Mouse (Mus musculus): ENCODE results near the gene Tcf23. TPM values are rescaled to one million over a fixed set of nuclear protein-coding genes. Genes with fewer than 3 reads are reported as not detected.
A peak's percentile ranks its signal among the peaks of the same experiment; 100 is the strongest.

Tcf23 gene
- total RNA-seq, 4 experiments from 2014 or later = 0.14 to 0.28 (median 0.22) TPM

DNA sequence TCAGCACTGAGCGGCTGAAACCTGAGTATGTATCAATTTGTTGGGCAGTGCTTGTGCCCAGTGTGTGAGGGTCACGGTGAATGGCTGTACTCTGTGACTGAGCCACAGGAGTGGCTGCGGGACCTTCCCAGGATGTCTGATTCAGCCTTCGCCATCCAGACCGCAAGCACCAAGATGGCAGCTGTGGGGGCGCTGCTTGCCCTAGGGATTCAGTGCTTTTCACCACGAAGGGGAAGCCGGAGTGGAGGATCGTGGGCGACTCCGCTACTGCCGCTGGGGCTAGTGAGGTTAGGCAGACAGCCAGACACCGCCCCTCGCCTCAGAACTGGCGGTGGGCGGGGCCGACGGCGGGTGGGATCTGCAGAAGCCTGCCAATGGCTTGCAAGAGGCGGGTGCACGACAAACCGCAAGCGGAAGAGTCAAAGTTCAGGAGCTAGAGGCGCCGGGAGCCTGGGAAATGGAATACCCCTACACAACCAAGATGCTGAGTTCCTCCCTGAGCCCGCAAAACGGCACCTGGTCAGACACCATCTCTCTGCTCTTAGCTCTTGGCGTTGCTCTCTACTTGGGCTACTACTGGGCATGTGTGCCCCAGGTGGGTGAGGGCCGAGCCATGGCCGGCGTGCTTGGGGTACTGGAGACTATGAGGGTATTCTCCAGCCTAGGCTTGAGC, 18.7 kb upstream of the Tcf23 start:
- DNase-seq (ENCODE audit: low spot score in 2 of 2) = peak; percentile 90

DNA sequence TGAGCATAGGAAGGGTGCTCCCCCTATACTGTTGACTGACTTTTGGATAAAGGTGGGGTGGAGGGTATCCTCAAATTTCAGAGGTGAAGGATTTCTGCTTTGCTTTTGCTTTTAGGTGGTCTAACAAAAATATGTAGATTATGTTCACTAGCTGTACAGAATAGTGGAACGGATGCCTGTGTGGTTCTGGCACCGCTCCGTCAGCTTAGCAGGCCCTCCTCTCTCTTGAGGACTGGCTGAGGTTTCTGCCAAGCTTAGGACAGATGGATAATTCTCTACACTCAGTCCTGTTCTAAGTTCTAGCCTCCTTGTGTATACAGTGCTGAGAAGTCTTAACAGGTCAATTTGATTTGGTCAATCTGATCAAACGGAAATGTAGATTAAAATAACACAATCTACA, 18.0 kb upstream of the Tcf23 start:
- DNase-seq (ENCODE audit: low spot score in 2 of 2) = no peak

DNA sequence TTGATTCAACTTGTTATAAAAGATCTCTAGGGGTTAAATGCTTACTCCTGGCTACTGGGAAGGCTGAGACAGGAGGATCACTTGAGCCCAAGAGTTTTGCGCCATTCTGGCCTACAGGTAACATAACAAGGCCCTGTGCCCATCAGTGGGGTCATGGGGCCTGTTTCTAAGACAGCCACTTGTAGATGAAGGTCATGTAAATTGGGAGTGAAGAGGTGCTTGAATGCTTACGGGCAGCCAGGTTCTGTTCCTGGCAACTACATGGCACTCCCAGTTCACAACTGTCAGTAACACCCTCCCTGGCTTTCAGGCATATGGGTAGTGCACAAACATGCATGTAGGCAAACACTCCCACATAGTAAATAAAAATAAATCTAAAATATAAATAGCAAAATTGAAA, 17.5 kb upstream of the Tcf23 start:
- DNase-seq (ENCODE audit: low spot score in 2 of 2) = no peak

DNA sequence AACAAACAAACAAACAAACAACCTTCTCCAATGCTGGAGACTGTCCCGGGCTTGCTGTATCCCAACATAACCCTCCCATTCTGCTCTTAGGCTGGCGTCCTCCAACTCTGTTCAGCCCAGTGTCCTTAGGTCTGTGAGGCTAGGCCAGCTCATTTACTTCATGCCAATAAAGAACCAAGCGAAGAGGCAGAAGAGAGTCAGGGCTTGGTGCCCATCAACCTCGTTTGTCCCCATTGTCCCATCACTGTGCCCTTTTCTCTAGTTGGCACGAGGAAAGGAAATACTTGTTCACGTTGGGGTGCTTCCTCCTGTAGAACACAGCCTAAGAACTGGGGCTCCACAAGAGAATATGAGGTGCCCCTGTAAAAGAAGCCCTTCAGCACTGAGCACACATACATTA, 16.8 kb upstream of the Tcf23 start:
- no peak for DNase-seq (ENCODE audit: low spot score in 2 of 2)

DNA sequence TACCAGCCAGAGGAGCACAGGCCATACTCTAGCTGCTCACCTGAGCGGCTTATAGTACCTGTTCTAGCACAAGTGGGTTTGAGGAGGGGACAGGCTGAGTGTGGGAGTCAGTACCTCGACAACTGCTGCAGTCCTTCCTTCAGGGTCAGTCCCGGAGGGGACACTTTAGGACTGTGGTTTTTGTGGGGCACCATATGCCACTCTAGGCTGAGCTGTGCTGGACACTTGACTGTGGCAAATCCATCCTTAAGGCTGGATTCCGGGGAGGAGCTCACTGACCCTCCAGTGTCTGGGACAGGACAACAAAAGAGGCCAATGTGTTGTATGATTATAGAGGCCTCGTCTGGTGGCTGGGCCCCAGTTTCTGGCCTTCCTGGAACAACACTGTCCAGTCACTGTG, 15.9 kb upstream of the Tcf23 start:
- DNase-seq (ENCODE audit: low spot score in 2 of 2) = no peak

GRCm38 (mm10) chr5:30954065-30954464, 14.4 kb upstream of the Tcf23 start:
- DNase-seq (ENCODE audit: low spot score in 2 of 2) = no peak

GRCm38 (mm10) chr5:30954556-30954955, 13.9 kb upstream of the Tcf23 start:
- no peak for DNase-seq (ENCODE audit: low spot score in 2 of 2)

GRCm38 (mm10) chr5:30955751-30956150, 12.7 kb upstream of the Tcf23 start:
- DNase-seq (ENCODE audit: low spot score in 2 of 2) = no peak

- no peak for DNase-seq (ENCODE audit: low spot score in 2 of 2)
Measured at GRCm38 (mm10) chr5:30957891-30958290, 10.6 kb upstream of the Tcf23 start.

DNA sequence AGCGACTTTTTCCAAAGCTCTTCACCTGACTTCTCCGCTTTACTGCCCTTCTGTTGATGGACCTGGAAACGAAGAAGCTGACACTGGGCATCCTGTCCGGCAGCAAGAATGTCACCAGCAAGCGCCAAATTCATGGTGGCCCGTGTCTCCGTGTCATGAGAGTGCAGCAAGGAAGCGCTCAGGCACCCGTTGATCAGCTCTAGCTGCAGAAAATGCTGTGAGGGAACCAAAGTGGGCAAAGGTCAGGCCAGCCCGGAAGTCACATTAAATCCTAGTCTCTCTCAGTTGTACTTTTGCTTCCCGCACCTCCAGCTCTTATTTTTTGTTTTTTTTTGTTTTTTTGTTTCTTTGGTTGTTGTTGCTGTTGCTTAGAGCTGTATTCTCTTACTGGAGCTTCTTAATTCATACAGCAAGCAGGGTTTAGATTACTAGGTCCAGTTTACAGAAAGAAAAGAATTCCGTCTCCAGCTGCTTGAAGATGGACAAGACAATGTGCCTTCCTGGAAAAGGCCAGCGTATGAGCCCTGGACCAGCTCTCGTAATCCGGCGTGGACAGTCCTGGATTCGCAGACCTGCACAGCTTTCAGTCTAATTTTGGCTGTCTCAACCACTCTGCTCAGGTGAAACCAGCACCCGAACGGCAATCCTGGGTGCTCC, 9.1 kb upstream of the Tcf23 start:
- no peak for DNase-seq (ENCODE audit: low spot score in 2 of 2)

GRCm38 (mm10) chr5:30959966-30960501, 8.4 kb upstream of the Tcf23 start, which contains the start of gene Preb:
Gene Preb (minus strand): TSS chr5:30960361.
- DNase-seq (ENCODE audit: low spot score in 2 of 2) = peak; percentile 97 to 99

DNA sequence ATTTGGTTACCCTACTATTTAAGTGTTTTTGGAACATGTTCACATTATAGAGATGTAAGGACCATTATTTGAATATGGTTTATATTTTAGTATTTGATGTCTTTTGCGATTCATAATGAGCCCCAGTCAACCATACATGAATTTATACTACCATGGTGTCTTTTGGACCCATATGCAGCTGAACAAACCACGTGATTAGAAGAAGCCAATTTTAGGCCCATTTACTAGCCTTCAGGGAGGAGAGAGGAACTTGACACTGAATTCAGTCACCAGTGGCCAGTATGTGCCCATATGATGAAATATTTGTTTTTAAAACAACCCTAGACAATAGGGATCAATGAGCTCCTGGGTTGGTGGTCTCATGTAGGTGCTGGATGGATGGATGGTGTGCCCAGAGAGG, 7.6 kb upstream of the Tcf23 start:
- DNase-seq (ENCODE audit: low spot score in 2 of 2) = no peak

- no peak for DNase-seq (ENCODE audit: low spot score in 2 of 2)
Measured at GRCm38 (mm10) chr5:30961545-30962505, 6.6 kb upstream of the Tcf23 start.

DNA sequence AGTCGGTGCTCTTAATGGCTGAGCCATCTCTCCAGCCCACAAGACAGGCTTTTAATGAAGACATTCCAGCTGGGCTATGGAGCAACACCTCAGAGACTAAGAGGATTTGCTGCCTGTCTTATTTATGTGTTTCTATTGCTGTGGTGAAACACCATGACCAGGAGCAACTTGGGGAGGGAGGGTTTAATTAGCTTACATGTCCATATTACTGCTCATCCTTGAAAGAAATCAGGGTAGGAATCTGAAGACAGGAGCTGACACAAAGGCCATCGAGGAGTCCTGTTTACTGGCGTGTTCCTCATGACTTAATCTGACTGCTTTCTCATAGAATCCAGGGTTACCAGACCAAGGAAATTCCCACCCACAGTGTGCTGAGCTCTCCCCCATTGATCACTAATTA, 4.5 kb upstream of the Tcf23 start:
- DNase-seq (ENCODE audit: low spot score in 2 of 2) = no peak

- DNase-seq (ENCODE audit: low spot score in 2 of 2) = no peak
Measured at GRCm38 (mm10) chr5:30966189-30966588, 2.3 kb upstream of the Tcf23 start.

DNA sequence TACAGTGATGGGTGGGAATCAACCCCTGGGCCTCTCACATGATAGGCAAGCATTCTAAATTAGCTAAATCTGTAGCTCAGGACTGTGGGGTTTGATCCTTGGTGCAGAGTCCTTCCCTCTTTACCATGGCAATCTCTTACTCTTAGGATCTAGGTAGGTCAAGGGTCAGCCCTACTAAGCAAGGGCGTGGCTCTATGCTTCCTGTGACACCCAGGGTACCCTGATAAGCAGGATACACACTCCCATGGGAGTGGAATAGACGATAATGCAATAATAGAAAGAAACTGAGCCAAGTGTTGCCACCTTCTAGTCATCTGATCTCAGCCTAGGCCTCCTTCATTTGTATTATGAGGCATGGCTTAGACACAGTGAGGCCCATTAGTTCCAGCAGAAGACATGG, 978 bp downstream of the Tcf23 start:
- no peak for DNase-seq (ENCODE audit: low spot score in 2 of 2)

DNA sequence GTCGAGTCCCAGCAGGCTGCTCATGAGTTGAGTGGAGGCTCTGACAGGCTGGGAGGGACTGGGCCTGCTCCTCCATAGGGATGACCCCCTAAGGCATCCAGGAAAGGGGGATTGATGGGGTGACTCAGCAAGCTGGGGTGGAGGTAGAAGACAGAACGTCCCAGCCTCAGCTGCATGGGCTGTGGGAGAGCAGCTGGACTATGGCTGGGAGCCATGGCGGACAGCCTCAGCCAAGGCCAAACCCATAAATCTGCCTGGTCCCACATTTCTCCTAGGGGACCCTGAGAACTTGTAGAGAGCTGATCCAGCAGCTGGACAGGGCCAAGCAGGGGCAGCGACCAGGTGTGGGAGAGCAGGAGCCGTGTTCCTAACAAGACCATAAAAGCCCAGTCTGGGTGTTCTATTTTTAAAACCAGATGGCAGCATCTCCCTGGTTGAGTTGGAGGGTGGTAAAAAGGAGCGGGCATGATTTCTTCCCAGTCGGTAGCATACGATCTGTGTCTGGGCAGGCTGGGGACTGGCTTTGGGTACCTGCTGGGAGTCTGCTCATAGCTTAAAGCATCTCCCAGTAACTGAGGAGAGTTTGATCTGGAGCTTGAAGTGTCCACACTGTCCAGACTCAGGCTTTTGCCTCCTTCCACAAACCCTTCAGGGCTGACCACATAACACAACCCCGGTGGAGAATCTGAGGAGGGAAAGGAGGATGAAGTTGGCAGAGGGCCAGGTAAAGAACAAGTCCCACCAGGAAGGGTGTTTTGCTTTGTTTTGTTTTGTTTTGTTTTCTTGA, 6.6 kb downstream of the Tcf23 start:
- no peak for DNase-seq (ENCODE audit: low spot score in 2 of 2)

DNA sequence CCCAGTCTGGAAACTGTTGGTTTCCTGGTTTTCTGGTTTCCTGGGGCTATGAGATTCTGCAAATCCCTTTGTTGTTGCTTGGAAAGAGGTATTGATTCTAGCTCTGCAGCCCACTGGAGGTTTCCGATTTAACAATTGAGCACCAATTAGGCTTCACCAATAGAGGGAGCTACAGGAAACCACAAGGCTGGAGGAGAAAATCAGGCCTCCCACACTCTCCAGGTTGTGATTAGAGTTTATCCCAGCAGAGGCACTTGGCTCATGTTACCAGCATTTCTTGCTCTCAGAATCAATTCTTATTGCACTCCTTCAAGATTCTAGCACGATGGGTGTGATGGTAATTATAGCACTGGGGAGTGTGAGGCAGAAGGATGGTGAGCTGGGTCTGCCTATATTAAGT, 13.9 kb downstream of the Tcf23 start:
- peak in 1 of 2 experiments; percentile 34 for DNase-seq (ENCODE audit: low spot score in 2 of 2)

DNA sequence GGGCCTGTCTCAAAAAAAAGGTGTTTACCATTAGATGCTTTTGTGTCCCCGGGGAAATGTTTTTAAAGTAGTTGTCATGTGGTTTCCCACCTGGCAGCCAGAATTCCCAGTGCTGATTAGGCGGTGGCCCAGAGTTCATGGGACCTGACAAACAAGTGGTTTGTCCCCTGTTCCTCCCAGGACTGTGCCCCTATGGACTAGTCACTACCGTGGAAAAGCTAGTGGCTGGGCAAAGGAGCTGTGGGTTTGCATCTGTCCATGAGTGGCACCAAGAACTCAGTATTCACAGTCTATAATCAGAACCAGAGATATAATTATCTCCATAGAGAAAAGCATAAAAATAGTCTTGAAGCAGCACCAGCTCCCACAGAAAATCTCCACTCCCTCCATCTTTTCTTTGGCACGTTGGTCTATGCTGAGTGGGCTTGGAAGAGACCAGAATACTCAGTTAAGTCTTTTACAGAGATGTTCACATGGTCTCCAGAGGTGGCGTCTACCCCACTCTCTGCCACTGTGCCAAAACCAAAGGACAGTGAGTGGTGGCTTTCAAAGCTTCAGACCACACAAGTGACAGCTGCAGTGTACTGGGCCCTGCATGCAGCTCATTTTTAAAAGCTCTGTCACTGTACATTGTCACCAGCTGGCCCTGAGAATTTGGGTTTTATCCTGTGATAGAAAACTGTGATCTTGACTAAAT, 24.7 kb downstream of the Tcf23 start:
- no peak for DNase-seq (ENCODE audit: low spot score in 2 of 2)

DNA sequence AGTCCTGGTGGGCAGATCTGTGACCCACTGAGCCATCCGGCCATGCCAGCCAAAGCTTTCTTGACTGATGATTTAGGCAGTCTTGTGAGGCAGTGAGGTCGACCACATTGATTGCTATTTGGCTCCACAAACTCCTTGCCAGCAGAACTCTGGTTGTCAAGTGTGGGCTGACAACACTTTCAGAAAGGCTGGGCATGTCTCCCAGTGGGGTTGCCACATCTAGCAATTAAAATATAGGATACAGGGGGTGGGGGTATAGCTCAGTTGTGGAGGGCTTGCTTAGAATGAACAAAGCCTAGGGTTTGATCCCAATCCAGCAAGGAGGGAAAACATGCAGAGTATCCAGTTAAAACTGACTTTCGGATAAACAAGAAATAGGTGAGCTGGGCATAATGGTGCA, 25.6 kb downstream of the Tcf23 start:
- DNase-seq (ENCODE audit: low spot score in 2 of 2) = no peak

Data from layer of hippocampus, adult 8-10 months (tissue).